Mouse (Mus musculus): ENCODE data around the gene U2af1.

DNA sequence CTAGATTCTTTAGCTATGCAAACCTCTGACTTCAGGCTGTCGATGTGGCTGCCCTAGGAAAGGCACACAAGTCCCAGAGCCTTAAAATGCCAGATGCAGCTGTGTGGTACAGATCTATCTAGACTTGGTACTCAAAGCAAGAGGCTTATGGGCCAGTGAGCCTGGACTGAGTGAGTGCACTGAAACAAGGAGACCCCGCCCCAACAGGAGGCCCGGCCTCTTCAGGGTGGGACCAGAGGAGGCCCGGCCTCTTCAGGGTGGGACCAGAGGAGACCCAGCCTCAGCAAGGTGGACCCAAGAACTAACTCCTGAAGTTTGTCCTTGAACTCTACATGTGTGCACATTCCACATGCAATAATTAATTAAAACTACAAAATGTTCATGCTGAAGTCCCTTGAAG is 15.8 kb downstream of the U2af1 start:
- TF ChIP-seq CTCF (IDR thresholded peaks at IDR 0.05 in 2 of 3, conservative IDR thresholded peaks at IDR 0.05 in 1 of 3; ENCODE audit: control insufficient read depth in 1 of 3, insufficient read depth in 1 of 3, low read depth in 2 of 3, low read length in 3 of 3, poor library complexity in 1 of 3, severe bottlenecking in 1 of 3) (no peak), POLR2A (IDR thresholded peaks at IDR 0.05; ENCODE audit: control insufficient read depth in 1 of 2, insufficient read depth in 1 of 2, low read depth in 1 of 2, low read length in 2 of 2, poor library complexity in 1 of 2) (no peak), E2F4 (IDR thresholded peaks at IDR 0.05; ENCODE audit: borderline replicate concordance, low read depth, low read length) (no peak), MAFK (IDR thresholded peaks at IDR 0.05; ENCODE audit: borderline replicate concordance, low read depth, low read length) (no peak), KAT2A (conservative IDR thresholded peaks at IDR 0.05; ENCODE audit: low read depth, low read length) (no peak)

Measured in MEL (cell line).